ENCODE assay signal across 8 mouse cellular contexts in the genomic region with DNA sequence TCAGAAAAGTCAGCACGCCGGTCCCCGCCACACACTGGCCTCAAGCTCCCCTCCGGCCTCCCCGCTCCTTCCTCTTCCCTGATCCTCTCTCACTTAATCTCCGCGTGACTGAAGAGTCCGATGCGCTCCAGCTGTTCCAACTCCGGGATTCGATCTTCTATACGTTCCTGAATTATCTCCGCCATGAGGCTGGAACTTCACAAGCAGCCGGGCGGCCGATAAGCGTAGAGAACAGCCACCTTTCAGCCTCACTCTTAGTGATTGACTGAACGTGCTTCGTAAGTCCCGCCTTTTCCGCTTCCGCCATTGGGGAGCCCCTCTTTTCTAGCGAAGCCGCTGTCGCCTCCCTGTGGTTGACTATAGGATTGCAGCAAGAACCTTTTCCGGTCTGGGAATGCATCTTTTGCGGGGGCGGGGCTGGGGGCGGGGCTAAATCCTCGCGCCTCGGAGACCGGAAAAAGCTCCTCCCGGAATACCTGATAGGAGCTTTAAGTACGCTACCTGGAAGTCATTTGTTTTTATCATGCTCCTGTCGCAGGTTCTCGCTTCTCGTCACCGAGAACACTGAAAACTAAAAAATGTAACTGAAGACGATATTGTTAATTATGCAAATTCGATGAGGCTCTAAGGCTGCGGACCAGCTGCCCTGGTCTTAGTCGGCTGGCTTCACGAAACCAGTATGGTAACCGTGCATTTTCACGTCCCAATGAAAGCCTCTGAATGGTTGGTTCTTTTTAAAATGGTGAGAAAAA. TPM values are rescaled to one million over a fixed set of nuclear protein-coding genes. Genes with fewer than 3 reads are reported as not detected.
DNase-seq lines count a peak whose midpoint lies in the region; ATAC-seq lines count a peak whose summit lies in the region.

Utp6 (minus strand) TSS at position 266 of the 752 bp plus-strand sequence.

- no peaks in the 10 kb centered on the region for H3K9me3 ChIP-seq in hindbrain, embryonic 15.5 days

- peak within 1 kb of the TSS; percentile 55 for H3K9ac ChIP-seq in hindbrain, embryonic 15.5 days

- H3K36me3 ChIP-seq in hindbrain, embryonic 15.5 days, result peaks cover 18% of the 10 kb centered on the region

- peaks cover 9% of the 10 kb centered on the region for H3K4me1 ChIP-seq in hindbrain, embryonic 15.5 days (replicated peaks)

- H3K27ac ChIP-seq in hindbrain, embryonic 15.5 days (replicated peaks), result peak within 1 kb of the TSS; percentile 59

- WGBS in hindbrain, embryonic 15.5 days, result under 1% methylated on average over 46 of the region's 46 CpGs

- peak; percentile 96 for ATAC-seq in hindbrain, embryonic 15.5 days (ENCODE audit: low FRiP score, low read depth)

- peak within 1 kb of the TSS; percentile 68 for H3K4me3 ChIP-seq in hindbrain, embryonic 15.5 days

- H3K27me3 ChIP-seq in hindbrain, embryonic 15.5 days, result 0 out of 2 replicates have a peak, but pooled peaks cover 2% of the 10 kb centered on the region

- H3K4me2 ChIP-seq in hindbrain, embryonic 15.5 days, result peak within 1 kb of the TSS; percentile 76

- DNase-seq in T-cell, adult 2 months (ENCODE audit: low spot score), result peak; percentile 97
- peak; percentile 99 to 100 for DNase-seq in cerebellum, postnatal 36 days
- DNase-seq in frontal cortex, postnatal 36 days (ENCODE audit: low spot score in 2 of 2), result peak; percentile 98
- DNase-seq in left cerebral cortex, adult 11 months (ENCODE audit: low spot score), result peak; percentile 92
- DNase-seq in lung, postnatal 4 days, result peak; percentile 96 to 99
- peak; percentile 100 for DNase-seq in retina, postnatal 7 days (ENCODE audit: low read depth, low spot score)
- DNase-seq in urinary bladder, adult 2 months (ENCODE audit: low spot score), result peak; percentile 94

RNA-seq across cellular contexts. Expression of gene Utp6, which starts in this region (rescaled TPM):
- 37.0 and 37.1 TPM in 2 replicates for polyA plus RNA-seq in hindbrain, embryonic 15.5 days (2015; fragmentation: Nextera tagmentation; extraction: Ambion mirVana)
- polyA plus RNA-seq in urinary bladder, adult 2 months (2012; rRNA removed), result 21.3 and 28.1 TPM in 2 replicates

Comparison
In these comparisons a context has a peak if more than half of its experiments do, and no peak if none do; other contexts are left out.
1. Peak in every context shown above with its lines: DNase-seq, ATAC-seq, H3K4me3 ChIP-seq and H3K27ac ChIP-seq.